Mouse (Mus musculus) midbrain, embryonic 14.5 days (tissue): Measurements from ENCODE around the gene Abl1. TPM values are rescaled to one million over a fixed set of nuclear protein-coding genes. Genes with fewer than 3 reads are reported as not detected.

Source experiments
- ATAC-seq: fragments of 200-750 bp; cut with Nextera tagmentation; 2 replicates; pipeline ENCODE4 v1.8.0; 2017; ENCODE audit warnings: moderate number of reproducible peaks, moderate library complexity; ENCODE audit not compliant: low FRiP score, low TSS enrichment
- DNase-seq: peaks from one replicate; pipeline ENCODE4 v3.0.0-alpha.2; 2015
- H3K27ac ChIP-seq: fragments of 300-500 bp; sonication (generic); replicated peaks from 2 replicates; pipeline ENCODE4 v1.5.1; 2014; ENCODE audit warnings: mild to moderate bottlenecking, low read depth, low read length, moderate library complexity
- H3K27me3 ChIP-seq: fragments of 300-500 bp; sonication (generic); 2 replicates; pipeline ENCODE4 v1.6.1; 2014; ENCODE audit warnings: low read length, control low read depth, mixed read lengths; ENCODE audit not compliant: control insufficient read depth, insufficient read depth
- H3K36me3 ChIP-seq: fragments of 300-500 bp; sonication (generic); 2 replicates; pipeline ENCODE4 v1.6.1; 2014; ENCODE audit warnings: low read length, control low read depth; ENCODE audit not compliant: control insufficient read depth, insufficient read depth
- H3K4me1 ChIP-seq: fragments of 300-500 bp; sonication (generic); 2 replicates; pipeline ENCODE4 v1.6.1; 2014; ENCODE audit warnings: mild to moderate bottlenecking, antibody characterized with exemption, low read length, control low read depth; ENCODE audit not compliant: control insufficient read depth, insufficient read depth
- H3K4me2 ChIP-seq: fragments of 300-500 bp; sonication (generic); 2 replicates; pipeline ENCODE4 v1.6.1; 2014; ENCODE audit warnings: mild to moderate bottlenecking, low read length, moderate library complexity
- H3K4me3 ChIP-seq: fragments of 300-500 bp; sonication (generic); replicated peaks from 2 replicates; pipeline ENCODE4 v1.5.1; 2014; ENCODE audit warnings: low read depth, low read length
- H3K9ac ChIP-seq: fragments of 300-500 bp; sonication (generic); replicated peaks from 2 replicates; pipeline ENCODE4 v1.6.1; 2014; ENCODE audit warnings: mild to moderate bottlenecking, low read length, moderate library complexity
- H3K9me3 ChIP-seq: fragments of 300-500 bp; sonication (generic); 2 replicates; pipeline ENCODE4 v1.6.1; 2016; ENCODE audit warnings: low read length, control low read depth, mixed read lengths; ENCODE audit not compliant: control insufficient read depth
- WGBS: fragments of 180-500 bp; shearing (Covaris S2); extraction: QIAGEN DNeasy Blood & Tissue Kit; methylation state at CpG from one replicate; pipeline ENCODE4 v1.1.7; 2014; 5-methylcytosine and 5-hydroxymethylcytosine counted together
- polyA plus RNA-seq: library from polyadenylated mRNA; unstranded; fragments of >200 nt; fragmentation: Nextera tagmentation; extraction: Ambion mirVana; gene quantifications from 2 replicates; pipeline ENCODE4 v1.2.1, GENCODE M21; 2014

The Abl1 gene
- polyA plus RNA-seq, 1 experiment from 2014 or later = 27.6 TPM

- no peak for DNase-seq
- Histone ChIP-seq H3K4me2 (no peak overlapping the region), H3K27me3 (0 out of 2 replicates have a peak, but pooled peaks cover 4% of the 10 kb centered on the region), H3K36me3 (no peaks in the 10 kb centered on the region), H3K9me3 (no peaks in the 10 kb centered on the region), H3K27ac (no peak overlapping the region), H3K9ac (no peak overlapping the region), H3K4me1 (peaks cover 43% of the 10 kb centered on the region), H3K4me3 (no peak overlapping the region)
- WGBS = 89% methylated on average over 14 of the region's 14 CpGs
- ATAC-seq = no peak
Measured at GRCm38 (mm10) chr2:31826094-31827085, 138.2 kb downstream of the Abl1 start.

- no peaks in the 10 kb centered on the region for H3K36me3 ChIP-seq
- 45% methylated on average over 7 of the region's 7 CpGs for WGBS
- peaks cover 35% of the 10 kb centered on the region for H3K4me1 ChIP-seq
- no peak for ATAC-seq
- DNase-seq = peak; percentile 87
- no peak overlapping the region for H3K4me3 ChIP-seq
- no peak overlapping the region for H3K9ac ChIP-seq
- peak overlapping the region; percentile 68 for H3K27ac ChIP-seq
- H3K27me3 ChIP-seq = no peaks in the 10 kb centered on the region
- H3K4me2 ChIP-seq = no peak overlapping the region
- H3K9me3 ChIP-seq = no peaks in the 10 kb centered on the region
Measured at GRCm38 (mm10) chr2:31827877-31828276, 139.7 kb downstream of the Abl1 start.

DNA sequence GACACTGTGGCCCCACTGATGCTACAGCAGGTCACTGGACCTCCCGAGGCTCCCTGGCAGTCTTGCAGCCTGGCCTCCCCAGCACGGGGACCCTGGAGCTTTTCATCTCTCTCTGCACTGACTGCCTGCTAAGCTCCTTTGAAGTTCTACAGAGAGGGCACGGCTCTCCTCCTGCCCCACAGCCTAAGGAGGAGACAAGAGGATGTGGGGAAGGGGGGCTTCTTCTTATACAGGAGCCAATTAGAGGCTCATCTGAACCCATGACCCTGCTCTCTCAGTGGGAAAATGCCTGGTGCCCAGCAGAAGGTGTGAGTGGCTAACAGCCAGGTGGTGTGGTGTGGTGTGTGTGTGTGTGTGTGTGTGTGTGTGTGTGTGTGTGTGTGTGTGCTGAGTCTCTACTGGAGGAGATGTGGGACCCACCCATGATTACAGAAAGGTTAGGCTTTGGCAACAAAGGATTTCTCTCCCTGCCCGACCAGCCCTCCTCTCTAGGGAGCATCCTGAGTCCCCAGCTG, 140.2 kb downstream of the Abl1 start:
- Histone ChIP-seq H3K9me3 (no peaks in the 10 kb centered on the region), H3K36me3 (no peaks in the 10 kb centered on the region), H3K9ac (no peak overlapping the region), H3K4me3 (no peak overlapping the region), H3K4me2 (no peak overlapping the region), H3K27ac (peak overlapping the region; percentile 68), H3K4me1 (peaks cover 30% of the 10 kb centered on the region), H3K27me3 (no peaks in the 10 kb centered on the region)
- ATAC-seq (0 out of 2 replicates have a peak, but pooled peaks have one; percentile 17), DNase-seq (no peak)
- 7% methylated on average over 4 of the region's 4 CpGs for WGBS

DNA sequence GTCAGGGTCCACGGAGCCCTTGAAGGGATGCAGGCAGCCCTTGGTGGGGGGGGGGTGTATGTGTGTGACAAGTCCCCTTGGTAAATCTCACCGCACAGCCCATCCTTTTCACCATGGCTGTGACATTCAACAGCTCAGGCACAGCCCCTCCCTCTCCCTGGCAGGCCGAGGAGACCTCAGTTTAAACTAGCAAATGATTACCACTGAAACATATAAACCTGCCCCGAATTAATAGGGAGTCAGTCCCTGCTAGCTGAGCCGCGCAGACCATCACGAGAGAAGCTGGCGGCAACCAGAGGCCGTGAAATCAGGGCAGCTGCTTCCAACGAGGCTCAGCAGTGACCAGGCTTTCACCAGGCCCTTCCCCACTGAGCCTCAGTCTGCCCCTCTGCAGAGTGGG, 147.9 kb downstream of the Abl1 start:
- Histone ChIP-seq H3K36me3 (no peaks in the 10 kb centered on the region), H3K4me2 (no peak overlapping the region), H3K27me3 (no peaks in the 10 kb centered on the region), H3K4me3 (no peak overlapping the region), H3K27ac (no peak overlapping the region), H3K9me3 (no peaks in the 10 kb centered on the region), H3K9ac (no peak overlapping the region), H3K4me1 (peaks cover 7% of the 10 kb centered on the region; the same call in 1 of the 2 replicates)
- ATAC-seq (no peak), DNase-seq (no peak)
- 40% methylated on average over 10 of the region's 10 CpGs for WGBS

- WGBS = 38% methylated on average over 6 of the region's 6 CpGs
- Histone ChIP-seq H3K4me2 (no peak overlapping the region), H3K4me3 (no peak overlapping the region), H3K36me3 (no peaks in the 10 kb centered on the region), H3K4me1 (peaks cover 7% of the 10 kb centered on the region; the same call in 1 of the 2 replicates), H3K27me3 (no peaks in the 10 kb centered on the region), H3K9me3 (no peaks in the 10 kb centered on the region), H3K9ac (no peak overlapping the region), H3K27ac (no peak overlapping the region)
- DNase-seq (no peak), ATAC-seq (no peak)
Measured at GRCm38 (mm10) chr2:31836985-31837384, 148.8 kb downstream of the Abl1 start.

DNA sequence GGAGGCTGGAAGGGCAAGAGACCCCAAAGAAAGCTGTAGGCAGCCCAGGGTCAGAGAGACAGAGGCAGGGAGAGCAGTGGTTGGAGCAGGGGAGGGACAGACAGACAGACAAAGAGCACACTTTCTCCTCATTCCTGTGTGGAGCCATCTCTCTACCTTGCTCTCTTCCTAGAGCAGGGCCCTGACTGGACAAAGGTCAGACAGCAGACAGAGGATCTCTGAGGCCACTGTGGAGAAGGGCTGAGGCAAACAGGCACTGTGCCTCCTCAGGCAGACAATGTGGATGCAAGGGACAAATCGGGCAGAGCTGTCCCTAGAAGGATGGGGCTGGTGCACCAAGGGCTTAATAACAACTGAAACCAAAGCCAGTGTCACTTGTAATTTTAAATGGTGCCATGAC, 150.7 kb downstream of the Abl1 start:
- Histone ChIP-seq H3K4me1 (peaks cover 7% of the 10 kb centered on the region; the same call in 1 of the 2 replicates), H3K9me3 (no peaks in the 10 kb centered on the region), H3K36me3 (no peaks in the 10 kb centered on the region), H3K4me2 (no peak overlapping the region), H3K27me3 (peaks cover 8% of the 10 kb centered on the region), H3K9ac (no peak overlapping the region), H3K4me3 (no peak overlapping the region), H3K27ac (no peak overlapping the region)
- 27% methylated on average over 1 of the region's 1 CpGs for WGBS
- ATAC-seq (no peak), DNase-seq (no peak)

GRCm38 (mm10) chr2:31844729-31845136, 156.6 kb downstream of the Abl1 start:
- Histone ChIP-seq H3K9me3 (no peaks in the 10 kb centered on the region), H3K4me3 (peak overlapping the region; percentile 47; the same call in 1 of the 2 replicates), H3K36me3 (no peaks in the 10 kb centered on the region), H3K4me2 (peak overlapping the region; percentile 81), H3K27ac (no peak overlapping the region), H3K27me3 (peaks cover 41% of the 10 kb centered on the region), H3K9ac (no peak overlapping the region), H3K4me1 (peaks cover 18% of the 10 kb centered on the region)
- peak; percentile 66 for DNase-seq
- peak; percentile 68 for ATAC-seq
- 4% methylated on average over 10 of the region's 10 CpGs for WGBS

GRCm38 (mm10) chr2:31845512-31845895, 157.3 kb downstream of the Abl1 start:
- Histone ChIP-seq H3K4me2 (peak overlapping the region; percentile 81), H3K36me3 (no peaks in the 10 kb centered on the region), H3K4me3 (peak overlapping the region; percentile 47), H3K27ac (no peak overlapping the region), H3K4me1 (peaks cover 21% of the 10 kb centered on the region), H3K9me3 (no peaks in the 10 kb centered on the region), H3K27me3 (peaks cover 41% of the 10 kb centered on the region), H3K9ac (peak overlapping the region; percentile 56)
- peak; percentile 21; the same call in 1 of the 2 replicates for ATAC-seq
- WGBS = under 1% methylated on average over 26 of the region's 26 CpGs
- no peak for DNase-seq
